Mouse (Mus musculus) kidney, postnatal 0 days (tissue): ENCODE measurements at regions not wholly inside any gene's neighbourhood (a gene's known extent, or its start where the extent isn't known, plus 50 kb on each side); places are given as distances from the start of the nearest gene placed in this dataset.

Experiments
- ATAC-seq: fragments of 200-750 bp; cut with Nextera tagmentation; replicated peaks from 2 replicates; pipeline ENCODE4 v1.8.0; 2017; ENCODE audit warnings: low read depth, moderate number of reproducible peaks, moderate TSS enrichment, moderate library complexity; ENCODE audit not compliant: low FRiP score
- DNase-seq: peaks from one replicate; pipeline ENCODE4 v3.0.0-alpha.2; 2016; ENCODE audit warnings: low spot score
- H3K27ac ChIP-seq: fragments of 300-500 bp; sonication (generic); 2 replicates; pipeline ENCODE4 v1.5.1; 2014; ENCODE audit warnings: mild to moderate bottlenecking
- H3K27me3 ChIP-seq: fragments of 300-500 bp; sonication (generic); 2 replicates; pipeline ENCODE4 v1.6.1; 2014; ENCODE audit warnings: low read length, mixed read lengths; ENCODE audit not compliant: insufficient read depth
- H3K36me3 ChIP-seq: fragments of 300-500 bp; sonication (generic); 2 replicates; pipeline ENCODE4 v1.6.1; 2014; ENCODE audit warnings: low read length, mixed read lengths; ENCODE audit not compliant: insufficient read depth
- H3K4me1 ChIP-seq: fragments of 300-500 bp; sonication (generic); replicated peaks from 2 replicates; pipeline ENCODE4 v1.6.1; 2014; ENCODE audit warnings: antibody characterized with exemption, low read length, mixed read lengths; ENCODE audit not compliant: insufficient read depth
- H3K4me2 ChIP-seq: fragments of 300-500 bp; sonication (generic); 2 replicates; pipeline ENCODE4 v1.6.1; 2014; ENCODE audit warnings: mild to moderate bottlenecking, low read length, moderate library complexity, mixed read lengths
- H3K4me3 ChIP-seq: fragments of 300-500 bp; sonication (generic); replicated peaks from 2 replicates; pipeline ENCODE4 v1.5.1; 2014; ENCODE audit warnings: low read depth, low read length
- H3K9ac ChIP-seq: fragments of 300-500 bp; sonication (generic); 2 replicates; pipeline ENCODE4 v1.6.1; 2014; ENCODE audit warnings: low read depth, low read length
- H3K9me3 ChIP-seq: fragments of 300-500 bp; sonication (generic); replicated peaks from 2 replicates; pipeline ENCODE4 v1.6.1; 2016; ENCODE audit warnings: low read length, inconsistent platforms, mixed read lengths
- CTCF ChIP-seq: IDR thresholded peaks from 2 replicates; pipeline ENCODE4 v1.5.1; 2016; ENCODE audit warnings: antibody characterized with exemption, low read depth, mild to moderate bottlenecking, moderate library complexity
- WGBS: fragments of 180-500 bp; shearing (Covaris S2); extraction: QIAGEN DNeasy Blood & Tissue Kit; methylation state at CpG from one replicate; pipeline ENCODE4 v1.1.7; 2014; 5-methylcytosine and 5-hydroxymethylcytosine counted together

DNA sequence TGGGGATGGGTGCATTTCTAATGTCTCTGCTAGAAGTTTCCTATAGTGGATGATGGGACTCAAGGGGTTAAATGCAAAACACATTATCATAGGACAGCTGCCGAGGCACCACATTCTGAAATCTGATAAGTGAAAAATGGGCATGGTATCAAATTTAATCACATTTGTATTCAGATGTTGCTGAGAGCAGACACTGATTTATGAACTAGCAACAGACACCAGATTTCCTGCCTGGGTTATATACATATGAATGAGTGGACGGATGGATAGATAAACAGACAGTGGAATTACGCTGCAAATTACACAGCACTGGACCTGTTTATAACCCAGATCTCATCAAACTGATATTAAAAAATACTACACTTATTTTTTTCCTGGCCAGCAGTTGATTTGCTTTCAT, 166.2 kb downstream of the Cmpk2 start:
- Histone ChIP-seq H3K4me3 (no peak overlapping the region), H3K27ac (no peak overlapping the region), H3K9ac (no peak overlapping the region), H3K4me1 (no peaks in the 10 kb centered on the region), H3K27me3 (no peaks in the 10 kb centered on the region), H3K9me3 (no peaks in the 10 kb centered on the region), H3K4me2 (no peak overlapping the region), H3K36me3 (no peaks in the 10 kb centered on the region)
- DNase-seq (peak; percentile 18), ATAC-seq (no peak)
- WGBS = 21% methylated on average over 3 of the region's 3 CpGs
- no peak for TF ChIP-seq CTCF

DNA sequence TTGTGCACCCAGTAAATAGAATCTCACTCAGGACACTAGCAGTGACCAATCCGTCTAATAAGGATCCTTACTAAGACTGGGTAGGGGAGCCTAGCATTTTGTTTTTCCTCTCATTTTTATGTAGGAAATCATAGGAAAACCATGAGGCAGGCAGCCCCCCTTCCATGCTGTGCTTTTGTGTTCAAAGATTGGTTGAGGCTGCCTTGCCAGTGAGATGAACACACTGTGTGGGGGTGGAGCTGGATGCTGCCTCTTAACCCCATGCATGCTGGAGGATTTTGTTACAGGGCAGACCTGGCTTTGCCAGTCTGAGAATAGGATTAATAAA, 162.8 kb downstream of the Cmpk2 start:
- WGBS = 47% methylated on average over 1 of the region's 1 CpGs

GRCm38 (mm10) chr12:26631111-26631794, 162.2 kb downstream of the Cmpk2 start:
- Histone ChIP-seq H3K9ac (no peak overlapping the region), H3K27ac (no peak overlapping the region), H3K4me3 (no peak overlapping the region), H3K4me2 (no peak overlapping the region), H3K9me3 (no peaks in the 10 kb centered on the region), H3K36me3 (no peaks in the 10 kb centered on the region), H3K4me1 (no peaks in the 10 kb centered on the region), H3K27me3 (no peaks in the 10 kb centered on the region)
- no peak for TF ChIP-seq CTCF
- WGBS = 36% methylated on average over 4 of the region's 4 CpGs
- ATAC-seq (no peak), DNase-seq (no peak)

More for the DNA sequence above, 162.8 kb downstream of the Cmpk2 start:
- Histone ChIP-seq H3K9me3 (no peaks in the 10 kb centered on the region), H3K4me1 (no peaks in the 10 kb centered on the region), H3K4me3 (no peak overlapping the region), H3K27me3 (no peaks in the 10 kb centered on the region), H3K27ac (no peak overlapping the region), H3K4me2 (no peak overlapping the region), H3K36me3 (no peaks in the 10 kb centered on the region), H3K9ac (no peak overlapping the region)
- DNase-seq (no peak), ATAC-seq (no peak)
- no peak for TF ChIP-seq CTCF

DNA sequence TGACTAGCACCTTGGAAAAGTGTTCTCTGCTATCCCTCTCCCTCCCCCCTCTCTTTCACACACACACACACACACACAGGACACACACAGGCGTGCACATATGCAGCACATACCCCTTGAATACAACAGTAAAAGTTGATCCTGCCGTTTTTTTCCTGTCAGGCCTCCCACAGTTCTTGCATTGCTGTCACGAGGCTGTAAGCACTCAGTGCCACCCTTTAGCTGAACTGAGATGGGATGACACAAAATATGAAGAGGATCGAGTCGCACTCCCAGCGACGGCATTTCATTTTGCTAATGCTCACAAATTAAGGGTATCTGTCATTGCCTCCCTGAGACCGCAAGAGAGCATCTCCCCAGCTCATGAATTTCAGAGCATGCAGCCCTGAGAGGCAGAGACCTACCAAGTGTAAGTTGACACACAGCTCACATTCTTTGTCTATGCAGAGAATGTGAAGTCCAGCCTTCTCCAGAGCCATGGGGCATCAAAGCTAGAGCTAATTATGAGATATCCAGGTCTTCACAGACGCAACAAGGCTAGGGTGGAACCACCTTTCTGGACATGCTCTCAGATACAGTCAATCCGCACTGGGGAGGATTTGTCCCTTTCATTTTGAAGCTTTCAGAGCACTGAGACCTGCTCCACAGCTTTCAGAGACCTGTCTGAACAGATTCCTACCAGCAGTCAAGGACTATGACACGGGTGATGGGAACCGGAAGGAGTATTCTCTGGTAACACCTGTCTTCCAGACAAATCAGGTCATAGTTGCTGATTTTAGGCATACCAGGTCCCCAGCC, 152.3 kb downstream of the Cmpk2 start:
- TF ChIP-seq CTCF = no peak
- ATAC-seq = no peak
- Histone ChIP-seq H3K36me3 (no peaks in the 10 kb centered on the region), H3K9ac (no peak overlapping the region), H3K27ac (no peak overlapping the region), H3K27me3 (no peaks in the 10 kb centered on the region), H3K4me2 (no peak overlapping the region), H3K9me3 (no peaks in the 10 kb centered on the region), H3K4me1 (no peaks in the 10 kb centered on the region), H3K4me3 (no peak overlapping the region)
- DNase-seq = no peak
- 54% methylated on average over 12 of the region's 12 CpGs for WGBS

GRCm38 (mm10) chr12:26620501-26621134, 151.6 kb downstream of the Cmpk2 start:
- H3K36me3 ChIP-seq = no peaks in the 10 kb centered on the region
- H3K27me3 ChIP-seq = no peaks in the 10 kb centered on the region
- no peaks in the 10 kb centered on the region for H3K4me1 ChIP-seq
- DNase-seq (peak; percentile 9), ATAC-seq (no peak)
- TF ChIP-seq CTCF = no peak
- no peak overlapping the region for H3K9ac ChIP-seq
- 56% methylated on average over 8 of the region's 8 CpGs for WGBS
- H3K4me2 ChIP-seq = no peak overlapping the region
- no peak overlapping the region for H3K27ac ChIP-seq
- no peaks in the 10 kb centered on the region for H3K9me3 ChIP-seq
- no peak overlapping the region for H3K4me3 ChIP-seq

DNA sequence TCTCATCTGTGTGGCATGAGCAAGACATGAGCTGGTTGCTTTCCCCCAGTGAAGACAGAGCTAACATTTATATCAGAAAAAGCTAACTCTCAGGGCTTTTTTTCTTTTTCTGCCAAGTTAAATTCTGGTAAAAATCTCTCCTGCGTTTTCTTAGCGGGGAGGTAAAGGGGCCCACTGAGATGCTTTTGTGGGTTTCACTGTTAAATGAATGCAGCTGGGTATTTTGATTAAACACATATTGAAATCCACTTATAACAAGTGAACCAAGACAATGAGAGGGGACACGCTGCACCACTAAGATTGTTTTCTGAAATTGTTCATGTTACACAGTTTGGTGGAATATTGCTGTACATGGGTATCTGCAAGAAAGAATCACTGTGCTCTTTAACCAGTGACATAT, 149.0 kb downstream of the Cmpk2 start:
- no peak overlapping the region for H3K4me2 ChIP-seq
- TF ChIP-seq CTCF = no peak
- H3K36me3 ChIP-seq = no peaks in the 10 kb centered on the region
- H3K27ac ChIP-seq = no peak overlapping the region
- H3K9ac ChIP-seq = no peak overlapping the region
- DNase-seq (no peak), ATAC-seq (no peak)
- H3K4me3 ChIP-seq = no peak overlapping the region
- 90% methylated on average over 3 of the region's 3 CpGs for WGBS
- no peaks in the 10 kb centered on the region for H3K9me3 ChIP-seq
- H3K4me1 ChIP-seq = no peaks in the 10 kb centered on the region
- no peaks in the 10 kb centered on the region for H3K27me3 ChIP-seq
